17 mouse cellular contexts compared by ENCODE assay signal in the genomic region with DNA sequence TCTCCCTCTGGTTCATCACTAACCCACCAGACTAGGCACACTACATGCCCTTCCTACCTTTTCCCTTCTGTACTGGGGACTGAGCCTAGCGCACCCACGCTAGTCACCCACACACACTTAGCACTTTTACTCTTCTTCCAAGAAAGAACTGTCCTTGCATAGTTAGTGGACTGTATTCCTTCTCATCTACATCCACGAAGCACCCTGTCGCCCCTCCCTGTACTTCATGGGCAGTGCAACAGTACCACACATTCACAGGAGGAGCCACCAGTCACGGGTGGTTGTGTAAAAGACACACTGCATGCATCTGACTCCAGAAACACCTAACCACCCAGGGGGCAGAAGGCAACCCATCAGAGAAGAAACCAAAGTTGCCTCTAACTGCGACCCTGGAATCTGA.
"Had no signal": no experiment of that assay in that cellular context is flagged by ENCODE, and none has a peak within 500 bp of the region (broad histone marks: within the 10 kb centered on the region; RNA-seq: fewer than 3 reads in every experiment).

No protein-coding gene starts in this region.

- H3K4me1 ChIP-seq: limb, embryonic 15.5 days; stomach, embryonic 15.5 days had no signal

- H3K9ac ChIP-seq: limb, embryonic 12.5 days; limb, embryonic 15.5 days; liver, embryonic 14.5 days; lung, embryonic 14.5 days; stomach, embryonic 15.5 days had no signal

- H3K27ac ChIP-seq: limb, embryonic 15.5 days; liver, embryonic 14.5 days; stomach, embryonic 15.5 days had no signal

- H3K4me3 ChIP-seq: limb, embryonic 12.5 days; limb, embryonic 15.5 days; stomach, embryonic 15.5 days had no signal

- DNase-seq: kidney, adult 18-20 months; kidney, adult 9 months; kidney, postnatal 14 days; kidney, postnatal 4 days; left cerebral cortex, postnatal 4 days; lung, embryonic 14.5 days; lung, postnatal 14 days; lung, postnatal 4 days; midbrain, embryonic 14.5 days; right cerebral cortex, postnatal 25 days; spleen, adult 18-20 months; thymus, postnatal 25 days had no signal

- H3K9me3 ChIP-seq: limb, embryonic 12.5 days; limb, embryonic 15.5 days; stomach, embryonic 15.5 days had no signal

- H3K27me3 ChIP-seq: limb, embryonic 12.5 days; limb, embryonic 15.5 days; stomach, embryonic 15.5 days had no signal

- H3K4me2 ChIP-seq: limb, embryonic 12.5 days; limb, embryonic 15.5 days; lung, embryonic 14.5 days; midbrain, embryonic 11.5 days; stomach, embryonic 15.5 days had no signal
